Mouse (Mus musculus): Measurements from ENCODE around the gene Depdc7.

DNA sequence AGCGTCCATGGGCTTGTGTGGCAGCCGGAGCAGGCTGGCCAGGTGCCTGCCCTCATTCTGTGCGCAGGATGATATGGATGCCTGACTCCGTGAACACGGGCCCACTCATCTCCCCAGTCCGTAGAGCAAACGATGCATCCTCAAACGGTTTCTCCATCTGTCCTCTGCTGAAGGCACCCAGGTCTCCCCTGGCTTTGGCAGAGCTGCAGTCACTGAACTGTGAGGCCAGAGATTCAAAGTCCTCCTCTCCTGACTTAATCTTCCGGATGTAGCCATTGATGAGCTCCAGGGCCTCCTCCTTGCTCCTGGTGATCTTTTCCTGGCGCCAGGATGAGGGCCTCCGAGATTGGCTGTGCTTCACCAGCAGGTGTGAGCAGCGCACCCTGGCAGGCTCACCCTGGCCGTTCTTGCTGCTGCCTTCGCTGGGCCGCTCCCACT lies 28.4 kb downstream of the Depdc7 start:
- TF ChIP-seq CTCF (IDR thresholded peaks at IDR 0.05; ENCODE audit: control insufficient read depth, insufficient read depth, insufficient replicate concordance, low read depth, low read length) = no peak
- no peak for TF ChIP-seq POLR2A (IDR thresholded peaks at IDR 0.05; ENCODE audit: control insufficient read depth, low read depth, low read length)

All from testis, adult 2 months (tissue).